Mouse (Mus musculus) spleen, adult 2 months (tissue): ENCODE data around the gene Mta1.

Experiments
- CTCF ChIP-seq: fragments of 200-500 bp; IDR thresholded peaks from 2 replicates; pipeline ENCODE4 v1.5.1; 2011; ENCODE audit warnings: mild to moderate bottlenecking, inconsistent platforms; ENCODE audit not compliant: insufficient read depth, insufficient read length, insufficient replicate concordance; ENCODE audit errors: extremely low read depth
- POLR2A ChIP-seq: fragments of 200-500 bp; IDR thresholded peaks from 2 replicates; pipeline ENCODE4 v1.6.1; 2011; ENCODE audit warnings: low read depth, low read length, inconsistent platforms

DNA sequence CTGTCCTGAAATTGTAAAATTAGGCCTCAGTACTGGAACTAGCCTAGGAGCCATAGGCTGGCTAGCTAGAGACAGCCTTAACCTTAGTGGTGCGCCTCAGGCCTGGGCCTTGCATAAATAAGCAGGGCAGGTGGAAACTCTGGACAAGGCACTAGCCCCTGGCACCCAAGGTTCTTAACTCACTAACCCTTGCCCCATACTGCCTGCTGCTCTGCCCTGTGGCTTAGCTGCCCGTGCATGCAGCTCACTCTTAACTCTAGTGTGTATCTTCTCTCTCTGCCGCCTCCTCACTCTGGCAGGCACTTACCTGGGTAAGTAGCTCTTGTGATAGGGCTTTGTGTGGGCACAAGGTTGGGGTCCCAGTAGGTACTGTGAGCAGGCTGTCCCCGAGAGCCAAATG, 36.4 kb downstream of the Mta1 start:
- TF ChIP-seq CTCF (no peak), POLR2A (no peak)
